Mouse (Mus musculus) ovary, adult 18-20 months (tissue): Measurements from ENCODE around the gene Taf12.
"Not testable (repeated sequence)": the region's sequence is repeated elsewhere in the genome, so short reads cannot be mapped to it uniquely, and the experiment has no call there.

Source experiments
- DNase-seq: peaks from one replicate; pipeline ENCODE4 v3.0.0; 2022; ENCODE audit warnings: low spot score, mixed read lengths

Gene Taf12

GRCm38 (mm10) chr4:132269740-132270560 is 4.2 kb upstream of the Taf12 start:
- DNase-seq, result peak; percentile 79

- no peak for DNase-seq
These were observed 1.0 kb upstream of the Taf12 start for GRCm38 (mm10) chr4:132273166-132273565.

GRCm38 (mm10) chr4:132275949-132276348 is 1.8 kb downstream of the Taf12 start:
- DNase-seq, result no peak

- not testable (repeated sequence) for DNase-seq
These were observed 14.7 kb downstream of the Taf12 start for GRCm38 (mm10) chr4:132288840-132289239.

GRCm38 (mm10) chr4:132291056-132291455 is 16.9 kb downstream of the Taf12 start:
- no peak for DNase-seq

- no peak for DNase-seq
These were observed 17.6 kb downstream of the Taf12 start for GRCm38 (mm10) chr4:132291624-132292335.

- no peak for DNase-seq
These were observed 18.8 kb downstream of the Taf12 start for GRCm38 (mm10) chr4:132292988-132293387.

GRCm38 (mm10) chr4:132293682-132294240 is 19.6 kb downstream of the Taf12 start:
- DNase-seq, result no peak

- DNase-seq, result no peak
These were observed 21.7 kb downstream of the Taf12 start for GRCm38 (mm10) chr4:132295696-132296390.

- no peak for DNase-seq
These were observed 25.7 kb downstream of the Taf12 start for GRCm38 (mm10) chr4:132299849-132300248.

GRCm38 (mm10) chr4:132301486-132301885 is 27.3 kb downstream of the Taf12 start:
- DNase-seq, result no peak

- DNase-seq, result no peak
These were observed 28.1 kb downstream of the Taf12 start for GRCm38 (mm10) chr4:132301965-132302938.

GRCm38 (mm10) chr4:132302939-132303479 is 28.8 kb downstream of the Taf12 start, which contains the start of gene Rab42:
Gene Rab42, minus strand, starts transcription at chr4:132303385.
- DNase-seq, result no peak

- not testable (repeated sequence) for DNase-seq
These were observed 29.3 kb downstream of the Taf12 start for GRCm38 (mm10) chr4:132303484-132303883.

- DNase-seq, result no peak
These were observed 31.1 kb downstream of the Taf12 start for GRCm38 (mm10) chr4:132305276-132305675.

- DNase-seq, result no peak
These were observed 31.8 kb downstream of the Taf12 start for GRCm38 (mm10) chr4:132306004-132306403.

- DNase-seq, result peak; percentile 85
These were observed 34.4 kb downstream of the Taf12 start for GRCm38 (mm10) chr4:132308437-132309139.

GRCm38 (mm10) chr4:132309140-132309848 is 35.1 kb downstream of the Taf12 start:
- DNase-seq, result no peak

- no peak for DNase-seq
These were observed 35.8 kb downstream of the Taf12 start for GRCm38 (mm10) chr4:132309849-132310472.
